Mouse (Mus musculus) testis, adult 2 months (tissue): ENCODE measurements around the gene Kat2b. TPM values are rescaled to one million over a fixed set of nuclear protein-coding genes. Genes with fewer than 3 reads are reported as not detected.
A peak's percentile ranks its signal among the peaks of the same experiment; 100 is the strongest.

Experiments used
- H3K27ac ChIP-seq: fragments of 200-500 bp; 2 replicates; pipeline ENCODE4 v1.5.1; 2012; ENCODE audit warnings: low read depth, low read length; ENCODE audit not compliant: control insufficient read depth, insufficient read depth
- H3K27me3 ChIP-seq: fragments of 200-500 bp; 2 replicates; pipeline ENCODE4 v1.6.1; 2012; ENCODE audit warnings: mild to moderate bottlenecking, low read length, moderate library complexity; ENCODE audit not compliant: control insufficient read depth, insufficient read depth
- H3K36me3 ChIP-seq: fragments of 200-500 bp; 2 replicates; pipeline ENCODE4 v1.6.1; 2012; ENCODE audit warnings: mild to moderate bottlenecking, low read length; ENCODE audit not compliant: control insufficient read depth, insufficient read depth
- H3K4me1 ChIP-seq: fragments of 200-500 bp; 2 replicates; pipeline ENCODE4 v1.6.1; 2012; ENCODE audit warnings: low read length; ENCODE audit not compliant: control insufficient read depth, insufficient read depth
- H3K4me3 ChIP-seq: fragments of 200-500 bp; 2 replicates; pipeline ENCODE4 v1.5.1; 2012; ENCODE audit warnings: low read depth, mild to moderate bottlenecking, low read length, moderate library complexity, mixed read lengths; ENCODE audit not compliant: control insufficient read depth
- CTCF ChIP-seq: fragments of 200-500 bp; IDR thresholded peaks from 2 replicates; pipeline ENCODE4 v1.5.1; 2012; ENCODE audit warnings: low read depth, mild to moderate bottlenecking, inconsistent platforms, low read length, moderate library complexity; ENCODE audit not compliant: control insufficient read depth, insufficient read depth, insufficient replicate concordance
- POLR2A ChIP-seq: fragments of 200-500 bp; IDR thresholded peaks from 2 replicates; pipeline ENCODE4 v1.6.1; 2012; ENCODE audit warnings: low read depth, mild to moderate bottlenecking, inconsistent platforms, low read length, moderate library complexity; ENCODE audit not compliant: control insufficient read depth
- polyA plus RNA-seq: library from polyadenylated mRNA; depleted of rRNA; stranded (reverse); fragments of >200 nt; gene quantifications from 2 replicates; pipeline ENCODE4 v1.2.3, GENCODE M21; 2012

Gene Kat2b
- polyA plus RNA-seq, 1 experiment, result 14.6 TPM

- H3K4me3 ChIP-seq, result no peak overlapping the region
- H3K27me3 ChIP-seq, result no peaks in the 10 kb centered on the region
- no peaks in the 10 kb centered on the region for H3K36me3 ChIP-seq
- TF ChIP-seq CTCF, result no peak
- TF ChIP-seq POLR2A, result no peak
- no peak overlapping the region for H3K27ac ChIP-seq
- H3K4me1 ChIP-seq, result no peaks in the 10 kb centered on the region
Observed at GRCm38 (mm10) chr17:53561458-53562029, 5.1 kb upstream of the Kat2b start.

GRCm38 (mm10) chr17:53564837-53565236, 1.8 kb upstream of the Kat2b start:
- H3K36me3 ChIP-seq, result no peaks in the 10 kb centered on the region

GRCm38 (mm10) chr17:53566919-53567345, 271 bp downstream of the Kat2b start:
- Histone ChIP-seq H3K27me3 (no peaks in the 10 kb centered on the region), H3K4me1 (peaks cover 13% of the 10 kb centered on the region), H3K36me3 (no peaks in the 10 kb centered on the region), H3K4me3 (peak overlapping the region; percentile 96), H3K27ac (peak overlapping the region; percentile 86)
- TF ChIP-seq POLR2A (peak; percentile 36; the same call in 1 of the 2 replicates), CTCF (no peak)

More at GRCm38 (mm10) chr17:53564837-53565236, 1.8 kb upstream of the Kat2b start:
- H3K27me3 ChIP-seq, result no peaks in the 10 kb centered on the region
- TF ChIP-seq POLR2A (no peak), CTCF (no peak)
- H3K4me1 ChIP-seq, result peaks cover 13% of the 10 kb centered on the region
- H3K4me3 ChIP-seq, result no peak overlapping the region
- H3K27ac ChIP-seq, result no peak overlapping the region

GRCm38 (mm10) chr17:53567346-53568101, 863 bp downstream of the Kat2b start:
- Histone ChIP-seq H3K27ac (peak overlapping the region; percentile 86), H3K36me3 (no peaks in the 10 kb centered on the region), H3K4me1 (peaks cover 13% of the 10 kb centered on the region), H3K4me3 (peak overlapping the region; percentile 96), H3K27me3 (no peaks in the 10 kb centered on the region)
- TF ChIP-seq POLR2A, result no peak
- TF ChIP-seq CTCF, result no peak

- peaks cover 13% of the 10 kb centered on the region for H3K4me1 ChIP-seq
- H3K27me3 ChIP-seq, result no peaks in the 10 kb centered on the region
- H3K4me3 ChIP-seq, result peak overlapping the region; percentile 96
- H3K36me3 ChIP-seq, result no peaks in the 10 kb centered on the region
- TF ChIP-seq CTCF (no peak), POLR2A (peak; percentile 54)
- H3K27ac ChIP-seq, result peak overlapping the region; percentile 86; the same call in 1 of the 2 replicates
Observed at GRCm38 (mm10) chr17:53568118-53568517, 1.5 kb downstream of the Kat2b start.

- Histone ChIP-seq H3K27me3 (no peaks in the 10 kb centered on the region), H3K4me3 (peak overlapping the region; percentile 96), H3K27ac (0 out of 2 replicates have a peak overlapping the region, but pooled peaks have one; percentile 70), H3K4me1 (peaks cover 13% of the 10 kb centered on the region), H3K36me3 (no peaks in the 10 kb centered on the region)
- TF ChIP-seq POLR2A, result no peak
- TF ChIP-seq CTCF, result no peak
Observed at GRCm38 (mm10) chr17:53568734-53569386, 2.2 kb downstream of the Kat2b start.

- Histone ChIP-seq H3K4me1 (peaks cover 13% of the 10 kb centered on the region), H3K27ac (peak overlapping the region; percentile 23; the same call in 1 of the 2 replicates), H3K36me3 (no peaks in the 10 kb centered on the region), H3K4me3 (no peak overlapping the region), H3K27me3 (no peaks in the 10 kb centered on the region)
- TF ChIP-seq POLR2A (no peak), CTCF (no peak)
Observed at GRCm38 (mm10) chr17:53569829-53570228, 3.2 kb downstream of the Kat2b start.
